Mouse (Mus musculus) spleen, adult 2 months (tissue): Measurements from ENCODE around the gene Gm38392.

Source experiments
- CTCF ChIP-seq: fragments of 200-500 bp; IDR thresholded peaks from 2 replicates; pipeline ENCODE4 v1.5.1; 2011; ENCODE audit warnings: mild to moderate bottlenecking, inconsistent platforms; ENCODE audit not compliant: insufficient read depth, insufficient read length, insufficient replicate concordance; ENCODE audit errors: extremely low read depth
- POLR2A ChIP-seq: fragments of 200-500 bp; IDR thresholded peaks from 2 replicates; pipeline ENCODE4 v1.6.1; 2011; ENCODE audit warnings: low read depth, low read length, inconsistent platforms

DNA sequence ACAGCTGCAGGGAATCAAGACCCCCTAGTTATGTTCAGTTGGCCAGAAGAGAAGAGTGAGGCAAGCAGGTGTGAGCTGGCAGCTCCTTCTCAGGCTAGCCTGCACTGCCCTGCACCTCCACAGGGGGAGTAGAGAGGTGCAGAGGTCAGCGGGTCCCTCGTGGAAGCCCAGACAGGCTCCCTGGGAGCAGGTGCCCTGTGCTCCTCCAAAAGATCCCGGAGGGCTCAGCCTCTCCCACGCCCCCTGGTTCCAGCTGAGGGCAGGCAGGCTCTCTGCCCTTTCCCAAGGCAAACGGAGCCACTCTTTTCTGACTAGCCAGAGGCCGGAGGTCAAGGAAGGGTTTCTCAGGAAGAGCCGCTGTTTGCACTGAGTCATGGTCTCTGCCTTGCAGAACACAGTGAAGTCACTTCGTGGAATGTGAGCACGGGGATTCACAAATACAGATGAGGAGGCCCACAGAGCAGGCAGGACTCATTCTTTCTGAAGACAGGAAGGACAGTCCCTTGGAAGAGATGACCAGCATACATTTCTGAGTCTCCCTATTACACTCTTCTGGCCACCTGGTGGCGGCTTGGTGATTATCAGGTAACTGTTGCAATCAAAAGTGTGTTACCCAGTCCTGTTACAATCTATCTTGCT lies 49.3 kb downstream of the Gm38392 start:
- TF ChIP-seq POLR2A: no peak
- TF ChIP-seq CTCF: peak; percentile 34; the same call in 1 of the 2 replicates
